Mouse (Mus musculus) CD8-positive naive resting alpha-beta T cell, adult 2 months (primary cell): ENCODE results near the gene Zer1.
A peak's percentile ranks its signal among the peaks of the same experiment; 100 is the strongest.
"Not testable (repeated sequence)": the region's sequence is repeated elsewhere in the genome, so short reads cannot be mapped to it uniquely, and the experiment has no call there.

Experiments used
- DNase-seq, 2 experiments: peaks; one replicate each; pipeline ENCODE4 v3.0.0; 2022; ENCODE audit warnings: low read depth in 2 of 2, low spot score in 2 of 2

The Zer1 gene

GRCm38 (mm10) chr2:30078349-30078712 lies 46.1 kb downstream of the Zer1 start:
- no peak for DNase-seq

- peak; percentile 76 for DNase-seq
Observed at GRCm38 (mm10) chr2:30077502-30078348, 46.7 kb downstream of the Zer1 start, which contains the start of gene Pkn3. TSS of gene Pkn3 (plus strand) at chr2:30077684.

DNA sequence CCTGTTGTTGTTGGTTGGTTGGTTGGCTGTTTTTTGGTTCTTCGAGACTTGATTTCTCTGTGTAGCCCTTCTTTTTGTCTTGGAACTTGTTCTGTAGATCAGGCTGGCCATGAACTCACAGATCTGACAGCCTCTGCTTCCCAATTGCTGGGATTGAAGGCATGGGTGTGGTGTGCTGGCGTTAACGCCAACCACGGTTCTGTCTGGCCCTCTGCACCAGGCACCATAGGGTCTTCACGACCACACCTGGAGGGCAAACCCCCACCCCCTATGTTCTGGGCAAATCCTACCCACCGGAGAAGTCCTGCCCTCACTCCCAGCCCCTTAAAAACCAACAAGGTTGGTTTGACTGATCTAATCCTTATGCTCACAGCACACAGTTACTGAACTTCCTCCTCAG lies 47.4 kb downstream of the Zer1 start:
- no peak for DNase-seq

DNA sequence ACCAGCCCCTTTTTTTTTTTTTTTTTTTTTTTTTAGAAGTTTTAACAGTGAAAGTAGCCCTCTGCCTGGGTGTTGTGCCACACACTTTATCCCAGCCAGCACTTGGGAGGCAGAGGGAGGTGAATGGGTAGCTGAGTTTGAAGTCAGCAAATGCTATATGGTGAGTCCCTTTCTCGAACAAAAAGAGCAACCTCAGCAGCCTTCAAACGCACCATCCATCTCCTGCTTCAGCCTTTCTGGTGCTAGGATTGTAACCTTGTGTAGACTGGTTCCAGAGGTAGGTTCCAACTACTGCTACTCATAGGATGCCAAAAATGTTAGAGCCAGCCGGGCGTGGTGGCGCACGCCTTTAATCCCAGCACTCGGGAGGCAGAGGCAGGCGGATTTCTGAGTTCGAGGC lies 47.9 kb downstream of the Zer1 start:
- no peak for DNase-seq

GRCm38 (mm10) chr2:30075625-30076024 lies 48.8 kb downstream of the Zer1 start:
- DNase-seq = no peak

DNA sequence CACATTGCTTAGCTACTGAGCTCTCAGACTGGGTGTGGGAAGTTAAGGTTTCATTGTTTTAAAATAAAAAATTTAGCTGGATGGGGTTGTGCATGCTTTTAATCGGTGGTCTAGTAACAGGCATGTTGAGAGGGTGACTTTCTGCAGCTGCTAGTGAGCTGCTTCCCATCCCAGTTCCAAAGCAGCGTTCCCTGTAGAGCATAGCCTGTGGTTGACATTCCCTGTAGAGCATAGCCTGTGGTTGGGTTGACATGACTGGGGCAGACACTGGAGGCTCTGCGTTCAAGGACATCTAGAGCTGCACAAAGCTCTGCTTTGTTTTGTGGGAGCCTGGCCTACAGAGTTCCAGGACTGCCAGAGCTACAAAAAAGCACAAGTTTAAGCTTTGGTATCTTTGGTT lies 51.1 kb downstream of the Zer1 start:
- no peak for DNase-seq

GRCm38 (mm10) chr2:30072875-30073274 lies 51.5 kb downstream of the Zer1 start:
- DNase-seq = no peak

DNA sequence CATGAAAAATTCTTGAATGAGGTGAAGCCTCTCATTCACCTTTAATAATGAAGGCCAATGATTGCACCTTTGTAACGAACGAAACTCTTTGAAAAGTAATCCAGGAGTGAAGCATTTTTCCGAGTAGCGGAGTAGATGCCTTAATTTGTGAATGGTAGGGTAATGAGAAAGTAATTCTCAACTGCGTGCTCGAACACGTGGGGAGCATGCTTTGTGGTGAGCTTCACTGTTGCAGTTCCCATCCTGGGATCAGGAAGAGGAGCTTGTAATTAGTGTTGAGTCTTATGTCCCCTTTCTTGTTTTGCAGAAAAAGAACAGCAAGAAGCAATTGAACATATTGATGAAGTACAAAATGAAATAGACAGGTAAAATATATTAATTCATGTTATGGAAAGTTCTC lies 56.4 kb downstream of the Zer1 start:
- no peak for DNase-seq

DNA sequence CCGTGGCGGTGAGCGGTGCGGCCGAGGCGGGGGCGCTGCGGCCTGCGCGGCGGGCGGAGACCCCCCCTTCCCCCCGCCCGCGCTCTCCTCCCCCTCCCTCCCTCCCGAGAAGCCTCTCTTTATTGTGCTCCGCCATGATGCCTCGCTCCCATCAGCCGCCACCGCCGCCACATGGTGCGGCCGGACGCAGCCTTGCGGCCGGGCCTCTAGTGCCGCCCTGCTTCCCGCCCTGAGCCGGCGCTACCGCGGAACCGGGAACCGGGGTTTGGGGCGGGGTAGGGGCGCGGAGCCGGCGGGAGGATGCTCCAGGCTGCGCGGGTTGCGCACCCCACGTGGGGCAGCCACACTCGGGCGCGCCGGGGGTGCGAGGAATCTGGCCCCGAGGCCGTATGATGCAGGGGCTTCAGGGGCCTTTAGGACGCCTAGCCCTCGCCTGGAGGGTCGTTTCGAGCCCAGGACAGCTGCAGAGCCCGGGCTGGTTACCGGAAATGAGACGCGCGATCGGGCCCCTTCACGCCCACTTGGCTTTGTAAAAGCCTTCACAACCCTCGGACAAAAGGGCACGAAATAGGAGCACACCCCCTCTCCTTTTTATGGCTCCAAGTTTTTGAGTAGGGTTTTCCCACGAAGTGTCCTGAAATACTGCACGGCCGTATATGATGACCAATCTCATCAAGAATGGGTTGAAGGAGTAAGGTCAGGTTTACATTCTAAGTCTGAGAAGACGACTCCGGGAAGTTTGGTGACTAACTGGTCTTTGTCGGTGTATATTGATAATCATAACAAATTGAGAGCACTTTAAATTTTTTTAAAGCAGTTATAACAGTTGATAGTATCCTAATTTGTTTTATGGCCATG lies 57.1 kb downstream of the Zer1 start:
- peak; percentile 32 to 35 for DNase-seq

GRCm38 (mm10) chr2:30066046-30066901 lies 58.1 kb downstream of the Zer1 start:
- DNase-seq = peak; percentile 78 to 82

DNA sequence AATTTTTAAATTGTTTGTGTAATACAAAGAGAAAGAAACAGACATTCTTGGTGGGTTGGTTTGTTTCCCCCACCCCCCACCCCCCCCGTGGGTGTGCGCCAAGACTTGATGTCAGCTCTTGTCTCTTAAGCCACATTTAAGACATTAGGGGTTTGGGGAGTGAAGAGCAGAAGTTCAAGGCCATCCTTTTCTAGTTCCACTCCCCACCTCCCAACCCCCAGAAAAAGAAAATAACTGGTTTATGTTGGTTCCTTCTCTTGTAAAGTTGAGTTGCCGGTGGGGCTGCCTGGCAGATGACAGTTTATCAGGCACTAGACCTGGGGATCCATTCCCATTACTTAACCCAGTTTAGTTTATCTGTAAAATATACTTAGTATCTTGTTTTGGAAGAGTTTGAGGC lies 60.1 kb downstream of the Zer1 start:
- DNase-seq = no peak

DNA sequence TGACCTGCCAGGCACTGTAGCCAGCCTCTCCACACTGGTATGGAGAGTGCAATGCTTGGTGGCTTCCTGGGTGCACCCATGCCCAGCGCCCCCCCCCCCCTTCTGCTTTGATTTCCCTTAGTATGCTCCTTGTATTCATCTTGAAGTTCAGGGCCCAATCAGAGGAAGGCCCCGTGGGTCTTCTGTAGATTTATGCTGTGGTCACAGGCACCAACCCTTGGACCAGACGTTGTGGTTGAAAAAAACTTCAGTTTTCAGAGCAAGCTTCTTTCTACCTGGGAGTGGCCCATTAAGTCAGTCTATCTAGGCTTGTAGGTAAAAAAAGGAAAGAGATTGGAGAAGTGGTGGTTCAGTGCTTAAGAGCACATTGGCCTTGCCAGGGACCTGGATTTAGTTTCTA lies 60.6 kb downstream of the Zer1 start:
- DNase-seq = no peak

GRCm38 (mm10) chr2:30063235-30063634 lies 61.1 kb downstream of the Zer1 start:
- no peak for DNase-seq

GRCm38 (mm10) chr2:30062249-30063093 lies 61.9 kb downstream of the Zer1 start:
- peak in 1 of 2 experiments; percentile 24 for DNase-seq

- DNase-seq = peak; percentile 50 to 54
Observed at GRCm38 (mm10) chr2:30061215-30062166, 62.9 kb downstream of the Zer1 start.

GRCm38 (mm10) chr2:30058418-30058817 lies 66.0 kb downstream of the Zer1 start:
- DNase-seq = no peak

- DNase-seq = no peak
Observed at GRCm38 (mm10) chr2:30057223-30057904, 67.0 kb downstream of the Zer1 start, which contains the start of gene Set. TSS of gene Set (plus strand) at chr2:30057378.

DNA sequence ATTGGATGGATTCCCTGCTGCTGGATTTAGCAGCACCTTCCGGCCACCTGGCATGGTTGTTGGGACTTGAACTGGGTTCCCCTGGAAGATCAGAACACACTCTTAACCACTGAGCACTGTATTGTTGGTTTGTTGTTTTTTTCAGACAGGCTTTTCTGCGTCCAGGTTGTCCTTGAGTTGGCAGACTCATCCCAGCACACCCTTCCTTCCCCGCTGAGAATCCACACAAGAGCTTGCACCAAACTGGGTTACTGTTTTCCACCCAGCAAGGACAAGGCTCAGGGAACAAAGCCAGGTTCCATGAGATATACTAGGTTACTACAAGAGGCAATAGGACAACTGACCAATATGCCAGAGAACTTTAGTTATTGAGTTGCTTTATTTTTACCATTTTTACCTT lies 67.6 kb downstream of the Zer1 start:
- no peak for DNase-seq

GRCm38 (mm10) chr2:30055310-30055709 lies 69.1 kb downstream of the Zer1 start:
- not testable (repeated sequence) for DNase-seq
